Mouse (Mus musculus) megakaryocyte, embryonic 14.5 days (primary cell): Measurements from ENCODE around the gene Gm20388.

Experiments
- FLI1 ChIP-seq: IDR thresholded peaks from 2 replicates; pipeline ENCODE4 v1.6.1; 2012; ENCODE audit warnings: low read length, inconsistent platforms, mixed read lengths
- GATA1 ChIP-seq: IDR thresholded peaks from 3 replicates; pipeline ENCODE4 v1.6.1; 2012; ENCODE audit warnings: mixed read lengths, low read length, inconsistent platforms, borderline replicate concordance

DNA sequence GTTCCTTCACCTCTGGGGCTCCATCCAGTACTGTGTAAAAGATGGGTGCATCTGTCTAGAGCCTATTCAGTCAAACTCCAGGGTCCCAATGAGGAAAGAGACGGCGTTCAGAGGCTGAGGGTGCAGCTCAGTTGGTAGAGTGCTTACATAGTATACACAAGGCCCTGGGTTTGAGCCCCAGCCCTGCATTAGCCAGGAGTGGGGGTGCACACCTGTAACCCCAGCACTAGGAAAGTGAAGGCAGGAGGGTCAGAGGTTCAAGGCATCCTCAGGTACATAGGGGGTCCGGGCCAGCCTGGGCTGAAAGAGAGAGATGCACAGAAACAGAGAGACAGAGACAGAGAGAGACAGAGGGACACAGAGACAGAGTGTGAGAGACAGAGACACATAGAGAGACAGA, 302.6 kb downstream of the Gm20388 start:
- no peak for TF ChIP-seq GATA1
- no peak for TF ChIP-seq FLI1
